Mouse (Mus musculus) kidney, adult 2 months (tissue): ENCODE results near the gene Tenm3.

Experiments used
- CTCF ChIP-seq: fragments of 200-500 bp; conservative IDR thresholded peaks from 2 replicates; pipeline ENCODE4 v1.5.1; 2011; ENCODE audit warnings: low read depth, mild to moderate bottlenecking, control low read depth, low read length, moderate library complexity, mixed read lengths; ENCODE audit not compliant: insufficient read depth, insufficient read length
- POLR2A ChIP-seq: fragments of 200-500 bp; IDR thresholded peaks from one replicate; pipeline ENCODE4 v1.6.1; 2011; ENCODE audit warnings: low read depth, low read length, control low read depth

GRCm38 (mm10) chr8:48373404-48373803 lies 470.3 kb downstream of the Tenm3 start:
- no peak for TF ChIP-seq CTCF
- TF ChIP-seq POLR2A, result no peak
